Mouse (Mus musculus) CD4-positive helper T cell, adult 2 months (primary cell): ENCODE results near the gene Tmem206.

Experiments
- DNase-seq: peaks from one replicate; pipeline ENCODE4 v3.0.0-alpha.2; 2012; ENCODE audit warnings: low read depth, missing footprints, low spot score

The Tmem206 gene

GRCm38 (mm10) chr1:191396897-191397849 lies 71.5 kb downstream of the Tmem206 start:
- DNase-seq = peak; percentile 100
